Mouse (Mus musculus) C2C12 (cell line): Measurements from ENCODE around the gene Gm20075. TPM values are rescaled to one million over a fixed set of nuclear protein-coding genes. Genes with fewer than 3 reads are reported as not detected.
A peak's percentile ranks its signal among the peaks of the same experiment; 100 is the strongest.

Experiments
- H3K27me3 ChIP-seq: one replicate; pipeline ENCODE4 v1.6.1; 2011; ENCODE audit not compliant: control insufficient read depth, insufficient read depth, insufficient read length
- H3K36me3 ChIP-seq: one replicate; pipeline ENCODE4 v1.6.1; 2011; ENCODE audit not compliant: control insufficient read depth, insufficient read depth
- H3K4me3 ChIP-seq: one replicate; pipeline ENCODE4 v1.5.1; 2011; ENCODE audit warnings: mild to moderate bottlenecking, control low read depth; ENCODE audit not compliant: poor library complexity, insufficient read depth, severe bottlenecking
- H3K79me2 ChIP-seq: one replicate; pipeline ENCODE4 v1.6.1; 2011; ENCODE audit not compliant: control insufficient read depth, insufficient read depth
- H3K79me3 ChIP-seq: one replicate; pipeline ENCODE4 v1.6.1; 2011; ENCODE audit warnings: low read depth, control low read depth
- H3ac ChIP-seq: one replicate; pipeline ENCODE3; 2011; ENCODE audit warnings: low read depth; ENCODE audit not compliant: control insufficient read depth, insufficient read length
- CEBPB ChIP-seq: IDR thresholded peaks from one replicate; pipeline ENCODE4 v1.6.1; 2011; ENCODE audit warnings: low read depth, mild to moderate bottlenecking, control low read depth, moderate library complexity
- CTCF ChIP-seq: IDR thresholded peaks from one replicate; pipeline ENCODE4 v1.5.1; 2011; ENCODE audit not compliant: control insufficient read depth, insufficient read depth, insufficient read length
- FOSL1 ChIP-seq: IDR thresholded peaks from one replicate; pipeline ENCODE4 v1.8.0; 2011; ENCODE audit warnings: mild to moderate bottlenecking, low read length; ENCODE audit not compliant: poor library complexity, insufficient read depth, severe bottlenecking
- MAX ChIP-seq: IDR thresholded peaks from one replicate; pipeline ENCODE4 v1.6.1; 2011; ENCODE audit warnings: mild to moderate bottlenecking, control low read depth
- MYOD1 ChIP-seq: IDR thresholded peaks from one replicate; pipeline ENCODE4 v1.6.1; 2011; ENCODE audit warnings: low read depth; ENCODE audit not compliant: control insufficient read depth, insufficient read length
- MYOG ChIP-seq: IDR thresholded peaks from one replicate; pipeline ENCODE4 v1.6.1; 2011; ENCODE audit not compliant: control insufficient read depth, insufficient read length; ENCODE audit errors: extremely low read depth
- USF1 ChIP-seq: IDR thresholded peaks from one replicate; pipeline ENCODE4 v1.6.1; 2011; ENCODE audit warnings: low read depth, mild to moderate bottlenecking, control low read depth, moderate library complexity
- polyA plus RNA-seq: library from polyadenylated mRNA; unstranded; fragments of >200 nt; fragmentation: generic; extraction: Trizol; gene quantifications from one replicate; pipeline ENCODE4 v1.2.1, GENCODE M21; 2012; ENCODE audit warnings: missing spikeins

The Gm20075 gene
- polyA plus RNA-seq, 1 experiment: 8.6 TPM

GRCm38 (mm10) chr13:96040275-96041042 is 40.7 kb downstream of the Gm20075 start:
- Histone ChIP-seq H3K4me3 (no peak overlapping the region), H3K79me2 (no peaks in the 10 kb centered on the region), H3K79me3 (no peaks in the 10 kb centered on the region), H3ac (no peak overlapping the region), H3K27me3 (peaks cover 7% of the 10 kb centered on the region), H3K36me3 (no peaks in the 10 kb centered on the region)
- no peak for TF ChIP-seq CTCF
- TF ChIP-seq FOSL1: no peak
- no peak for TF ChIP-seq CEBPB
- TF ChIP-seq MAX: no peak
- no peak for TF ChIP-seq MYOD1
- TF ChIP-seq USF1: no peak
- no peak for TF ChIP-seq MYOG

- TF ChIP-seq USF1: no peak
- no peak for TF ChIP-seq MYOD1
- TF ChIP-seq FOSL1: no peak
- TF ChIP-seq CTCF: no peak
- no peak for TF ChIP-seq MAX
- no peak for TF ChIP-seq MYOG
- TF ChIP-seq CEBPB: no peak
- Histone ChIP-seq H3K79me3 (no peaks in the 10 kb centered on the region), H3K27me3 (peaks cover 7% of the 10 kb centered on the region), H3ac (no peak overlapping the region), H3K4me3 (no peak overlapping the region), H3K79me2 (no peaks in the 10 kb centered on the region), H3K36me3 (no peaks in the 10 kb centered on the region)
Measured at GRCm38 (mm10) chr13:96039536-96039935, 41.6 kb downstream of the Gm20075 start.

- Histone ChIP-seq H3K36me3 (no peaks in the 10 kb centered on the region), H3ac (no peak overlapping the region), H3K79me3 (no peaks in the 10 kb centered on the region), H3K4me3 (no peak overlapping the region), H3K79me2 (no peaks in the 10 kb centered on the region), H3K27me3 (no peaks in the 10 kb centered on the region)
- TF ChIP-seq CEBPB: no peak
- no peak for TF ChIP-seq MYOG
- no peak for TF ChIP-seq FOSL1
- TF ChIP-seq CTCF: peak; percentile 7
Measured at GRCm38 (mm10) chr13:96030368-96031223, 50.6 kb downstream of the Gm20075 start.

Other genes starting within 250 kb of the Gm20075 start
- 0.06 TPM for gene Iqgap2, start 189.5 kb downstream of the Gm20075 start, polyA plus RNA-seq
- not detected for gene Gm17190, start 678 bp upstream of the Gm20075 start, polyA plus RNA-seq
- gene Sv2c, start 51.2 kb upstream of the Gm20075 start, polyA plus RNA-seq: 0.04 TPM